In genomic region chr4:148849437-148849836, GRCm38 (mm10) we compare ENCODE assay signal across 19 mouse cellular contexts. TPM values are rescaled to one million over a fixed set of nuclear protein-coding genes. Genes with fewer than 3 reads are reported as not detected.
DNase-seq lines count a peak whose midpoint lies in the region; ATAC-seq and TF ChIP-seq lines count a peak whose summit lies in the region.
"Had no signal": no experiment of that assay in that cellular context is flagged by ENCODE, and none has a peak within 500 bp of the region (broad histone marks: within the 10 kb centered on the region; RNA-seq: fewer than 3 reads in every experiment).

No protein-coding gene starts in this region.

- peak; percentile 49 for ATAC-seq in granulocyte monocyte progenitor cell, adult 5-6 weeks (replicated peaks; ENCODE audit: poor library complexity, severe bottlenecking)
- ATAC-seq: forebrain, embryonic 14.5 days; intestine, embryonic 16.5 days had no signal

- WGBS in heart, adult 2 months: 50% methylated on average over 6 of the region's 6 CpGs
- WGBS in small intestine, adult 2 months: 70% methylated on average over 6 of the region's 6 CpGs

- dilution Hi-C loops in CH12.LX (cut with MboI; ENCODE audit: extremely low pct_ligation_motif_present, extremely low pct_unique_long_range_greater_than_20kb, low sequenced_read_pairs): no loop called here

- DNase-seq in heart, adult 2 months: no peak
- no peak for DNase-seq in heart, postnatal 14 days
- no peak for DNase-seq in CH12.LX (ENCODE audit: extremely low read depth)
- no peak for DNase-seq in layer of hippocampus, postnatal 10 days (ENCODE audit: low spot score in 2 of 2)
- DNase-seq in spleen, adult 18-20 months: no peak
- DNase-seq: adrenal gland, postnatal 10 days; cerebellum, adult 11-12 months; cerebellum, adult 9-10 months; cerebellum, postnatal 25 days; gastrocnemius, postnatal 14 days had no signal

- H3K4me3 ChIP-seq in heart, adult 2 months: no peak overlapping the region
- H3K4me3 ChIP-seq in CH12.LX (replicated peaks in 1 of 3; ENCODE audit: low read depth in 2 of 3, low read length in 2 of 3, poor library complexity in 1 of 3): no peak overlapping the region
- no peak overlapping the region for H3K4me3 ChIP-seq in small intestine, adult 2 months (ENCODE audit: low read depth, low read length)
- H3K4me3 ChIP-seq: embryonic facial prominence, embryonic 10.5 days; erythroblast, embryonic 14.5 days; forebrain, embryonic 10.5 days; heart, embryonic 10.5 days; hindbrain, embryonic 15.5 days had no signal

- H3K4me2 ChIP-seq in CH12.LX (ENCODE audit: insufficient read depth, low read depth, poor library complexity, severe bottlenecking): peak overlapping the region; percentile 8; the same call in 1 of the 2 replicates
- H3K4me2 ChIP-seq: hindbrain, embryonic 15.5 days had no signal

- H3K9ac ChIP-seq in heart, adult 2 months (ENCODE audit: low read depth, low read length): no peak overlapping the region
- no peak overlapping the region for H3K9ac ChIP-seq in CH12.LX (ENCODE audit: insufficient read depth, low read depth)
- H3K9ac ChIP-seq: hindbrain, embryonic 15.5 days had no signal

- no peaks in the 10 kb centered on the region for H3K36me3 ChIP-seq in heart, adult 2 months (ENCODE audit: control insufficient read depth, insufficient read depth, low read length)
- no peaks in the 10 kb centered on the region for H3K36me3 ChIP-seq in CH12.LX (replicated peaks in 1 of 2; ENCODE audit: control insufficient read depth in 1 of 2, insufficient read depth in 1 of 2, low read length in 1 of 2)
- peaks cover 26% of the 10 kb centered on the region; the same call in 1 of the 2 replicates for H3K36me3 ChIP-seq in small intestine, adult 2 months (ENCODE audit: control insufficient read depth, insufficient read depth, low read length)
- H3K36me3 ChIP-seq: embryonic facial prominence, embryonic 10.5 days; forebrain, embryonic 10.5 days; hindbrain, embryonic 15.5 days had no signal

- no peaks in the 10 kb centered on the region for H3K79me2 ChIP-seq in heart, adult 2 months (replicated peaks; ENCODE audit: control insufficient read depth, insufficient read depth, low read length)
- H3K79me2 ChIP-seq in CH12.LX (replicated peaks; ENCODE audit: control insufficient read depth, extremely low read depth, insufficient read depth, poor library complexity, severe bottlenecking): no peaks in the 10 kb centered on the region

- no peaks in the 10 kb centered on the region for H3K27me3 ChIP-seq in heart, adult 2 months (ENCODE audit: control insufficient read depth, insufficient read depth, low read length)
- H3K27me3 ChIP-seq in CH12.LX (replicated peaks): peaks cover 82% of the 10 kb centered on the region
- H3K27me3 ChIP-seq in small intestine, adult 2 months (ENCODE audit: control insufficient read depth, insufficient read depth, low read length): no peaks in the 10 kb centered on the region

- TF ChIP-seq CTCF in heart, adult 2 months (IDR thresholded peaks at IDR 0.05): no peak
- no peak for TF ChIP-seq CTCF in CH12.LX (conservative IDR thresholded peaks at IDR 0.05 in 1 of 2, IDR thresholded peaks at IDR 0.05 in 1 of 2; ENCODE audit: low read depth in 2 of 2, low read length in 2 of 2)
- no peak for TF ChIP-seq CTCF in small intestine, adult 2 months (IDR thresholded peaks at IDR 0.05; ENCODE audit: extremely low read depth, insufficient read length, insufficient replicate concordance, low read depth, low read length)

- no peak for TF ChIP-seq POLR2A in heart, adult 2 months (IDR thresholded peaks at IDR 0.05; ENCODE audit: insufficient read depth, low read depth, low read length)
- no peak for TF ChIP-seq POLR2A in CH12.LX (IDR thresholded peaks at IDR 0.05; ENCODE audit: low read depth, low read length)
- TF ChIP-seq POLR2A in small intestine, adult 2 months (IDR thresholded peaks at IDR 0.05; ENCODE audit: low read depth, low read length): no peak

- no peak for TF ChIP-seq EP300 in heart, adult 2 months (IDR thresholded peaks at IDR 0.05; ENCODE audit: insufficient read depth, low read depth, low read length)
- TF ChIP-seq EP300 in CH12.LX (IDR thresholded peaks at IDR 0.05; ENCODE audit: low read length): no peak

- peaks cover 15% of the 10 kb centered on the region for H3K4me1 ChIP-seq in heart, adult 2 months (ENCODE audit: control insufficient read depth, insufficient read depth, low read length)
- H3K4me1 ChIP-seq in CH12.LX (ENCODE audit: control insufficient read depth in 1 of 2, insufficient read depth in 2 of 2): peaks cover 0 to 3% of the 10 kb centered on the region in 2 experiments; a peak in 1 of 4 replicates
- peaks cover 12% of the 10 kb centered on the region for H3K4me1 ChIP-seq in small intestine, adult 2 months (ENCODE audit: control insufficient read depth, insufficient read depth, insufficient read length, low read length)

- H3K9me3 ChIP-seq in CH12.LX (replicated peaks; ENCODE audit: low read length): no peaks in the 10 kb centered on the region
- H3K9me3 ChIP-seq: embryonic facial prominence, embryonic 10.5 days; forebrain, embryonic 10.5 days; heart, embryonic 10.5 days; hindbrain, embryonic 15.5 days had no signal

- intact Hi-C loops in heart, adult 2 months (cut with DNase I): no loop called here
- intact Hi-C loops in heart, postnatal 14 days (cut with DNase I): no loop called here

- peak overlapping the region; percentile 32 for H3K27ac ChIP-seq in heart, adult 2 months
- no peak overlapping the region for H3K27ac ChIP-seq in CH12.LX (ENCODE audit: insufficient read depth, low read depth)
- H3K27ac ChIP-seq in small intestine, adult 2 months (ENCODE audit: insufficient read depth, low read depth, low read length): peak overlapping the region; percentile 8; the same call in 1 of the 2 replicates
- H3K27ac ChIP-seq: embryonic facial prominence, embryonic 10.5 days; forebrain, embryonic 10.5 days; hindbrain, embryonic 15.5 days had no signal

- no peak for TF ChIP-seq RAD21 in CH12.LX (IDR thresholded peaks at IDR 0.05; ENCODE audit: low read depth, low read length)

- in situ Hi-C loops in CH12.LX (cut with MboI; ENCODE audit: low pct_ligation_motif_present, low pct_unique_long_range_greater_than_20kb, low sequenced_read_pairs): no loop called here

TF ChIP-seq in CH12.LX, 34 proteins besides CTCF, POLR2A, EP300 and RAD21:
- TF ChIP-seq MXI1 (IDR thresholded peaks at IDR 0.05; ENCODE audit: low read depth, low read length) (no peak), POLR2AphosphoS2 (IDR thresholded peaks at IDR 0.05; ENCODE audit: low read depth, low read length) (no peak), JUND (conservative IDR thresholded peaks at IDR 0.05; ENCODE audit: low read depth, low read length) (no peak), MYC (IDR thresholded peaks at IDR 0.05; ENCODE audit: low read depth, low read length) (no peak)

RNA-seq across cellular contexts. Expression of gene Casz1, which starts 45.2 kb away (rescaled TPM):
- 10 to 100 TPM; 42.5 to 47.0 TPM for total RNA-seq in heart, adult 2 months (2021)
- 21.2 and 22.4 TPM in 2 replicates for polyA plus RNA-seq in heart, adult 2 months (2012; rRNA removed)
- total RNA-seq in heart, postnatal 14 days (2021): 10 to 100 TPM; 48.1 to 53.1 TPM
- 0.13 and 0.17 TPM in 2 replicates for total RNA-seq in CH12.LX (2012; rRNA removed)
- total RNA-seq in CH12.LX (2014; rRNA removed): 0.12 and 0.23 TPM in 2 replicates
- polyA plus RNA-seq in CH12.LX (2012; ENCODE audit: insufficient read length, low read depth): 0.36 and 0.37 TPM in 2 replicates
- 6.3 and 8.3 TPM in 2 replicates for total RNA-seq in granulocyte monocyte progenitor cell, adult 5-6 weeks (2014; fragmentation: Nextera tagmentation)
- total RNA-seq in granulocyte monocyte progenitor cell, adult 5-6 weeks (2017): 2.8 and 3.1 TPM in 2 replicates
- polyA plus RNA-seq in small intestine, adult 2 months (2012; rRNA removed): 46.4 and 120 TPM in 2 replicates
- total RNA-seq in layer of hippocampus, postnatal 10 days (2021): 1 to 10 TPM; 1.1 to 1.3 TPM

Comparison
In these comparisons a context has a peak if more than half of its experiments do, and no peak if none do; other contexts are left out.
1. RNA of gene Casz1, which starts 45.2 kb away (total RNA-seq): 48.1 to 53.1 TPM in heart, postnatal 14 days and 42.5 to 47.0 TPM in heart, adult 2 months; 2.8 to 8.3 TPM in granulocyte monocyte progenitor cell, adult 5-6 weeks, 1.1 to 1.3 TPM in layer of hippocampus, postnatal 10 days and 0.12 to 0.23 TPM in CH12.LX; every median in the first group is over 4 times any median in the second.